Mouse (Mus musculus): ENCODE results near the gene Il20rb.

Il20rb gene

DNA sequence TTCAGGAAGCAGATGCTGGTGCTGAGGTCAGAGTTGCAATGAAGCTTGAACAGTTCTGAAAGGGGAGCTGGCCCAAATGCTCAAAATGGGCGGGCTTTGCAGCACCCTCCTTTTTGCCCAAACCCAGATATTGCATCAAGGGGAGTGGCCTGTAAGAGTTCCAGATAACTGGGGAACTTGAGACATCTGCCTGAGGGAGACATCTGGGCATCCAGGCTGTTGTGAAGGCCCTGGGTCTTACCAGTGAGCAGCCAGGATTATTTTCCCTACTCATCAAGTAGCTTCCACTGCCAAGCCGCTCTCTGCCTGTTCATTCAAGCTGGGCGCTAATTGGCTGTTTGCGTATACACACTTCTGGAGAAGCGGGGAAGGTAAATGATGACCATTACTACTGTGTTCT, at the start of gene Il20rb:
Il20rb (minus strand) TSS at position 358 of the 400 bp plus-strand sequence.
- no peak for DNase-seq (ENCODE audit: low spot score)

DNA sequence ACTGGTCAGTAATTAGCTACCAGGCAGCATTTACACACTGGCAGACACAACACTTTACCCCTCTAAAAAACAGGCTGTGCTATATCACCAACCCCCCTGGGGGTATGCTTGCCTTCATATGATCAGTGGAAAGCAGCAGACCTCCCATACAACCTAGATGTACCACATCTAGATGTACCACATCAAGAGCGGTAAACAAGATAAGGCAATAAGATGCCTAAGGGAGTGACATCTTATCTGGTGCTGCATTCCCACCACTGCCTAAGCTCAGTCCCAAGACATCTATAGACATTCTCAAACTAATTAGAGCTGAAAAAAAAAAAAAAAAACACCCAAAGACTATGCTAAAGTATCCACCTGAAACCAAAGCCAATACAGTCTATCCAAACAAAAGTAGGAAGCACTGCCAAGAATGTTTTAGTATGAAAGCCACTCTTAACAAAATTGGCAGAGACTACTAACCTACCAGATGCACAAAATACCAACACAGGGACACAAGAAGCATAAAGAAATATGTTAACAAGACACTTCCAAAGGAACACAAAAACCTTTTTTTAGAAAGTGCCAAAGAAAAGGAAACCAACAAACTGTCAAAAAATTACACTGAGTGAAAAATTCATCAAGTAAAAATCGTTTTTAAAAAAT, 49.2 kb upstream of the Il20rb start:
- DNase-seq (ENCODE audit: low spot score) = no peak

DNA sequence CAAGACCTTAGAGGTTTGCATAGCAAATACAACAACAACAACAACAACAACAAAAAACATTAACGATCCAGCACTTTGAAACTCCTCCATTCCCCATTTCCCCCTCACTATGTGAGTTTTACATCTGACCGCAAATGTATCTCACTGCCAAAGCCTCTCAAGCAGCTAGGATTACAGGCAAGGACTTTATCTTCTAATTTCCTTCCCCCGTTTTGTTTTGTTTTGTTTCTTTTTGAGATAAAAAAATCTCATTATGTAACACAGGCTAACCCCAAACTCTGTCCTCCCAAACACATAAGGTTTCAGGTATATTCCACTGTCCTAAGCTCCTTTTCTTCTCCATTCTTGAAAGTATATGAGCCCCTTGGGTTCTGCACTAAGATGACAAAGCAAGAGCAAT, 48.1 kb upstream of the Il20rb start:
- DNase-seq (ENCODE audit: low spot score) = no peak

DNA sequence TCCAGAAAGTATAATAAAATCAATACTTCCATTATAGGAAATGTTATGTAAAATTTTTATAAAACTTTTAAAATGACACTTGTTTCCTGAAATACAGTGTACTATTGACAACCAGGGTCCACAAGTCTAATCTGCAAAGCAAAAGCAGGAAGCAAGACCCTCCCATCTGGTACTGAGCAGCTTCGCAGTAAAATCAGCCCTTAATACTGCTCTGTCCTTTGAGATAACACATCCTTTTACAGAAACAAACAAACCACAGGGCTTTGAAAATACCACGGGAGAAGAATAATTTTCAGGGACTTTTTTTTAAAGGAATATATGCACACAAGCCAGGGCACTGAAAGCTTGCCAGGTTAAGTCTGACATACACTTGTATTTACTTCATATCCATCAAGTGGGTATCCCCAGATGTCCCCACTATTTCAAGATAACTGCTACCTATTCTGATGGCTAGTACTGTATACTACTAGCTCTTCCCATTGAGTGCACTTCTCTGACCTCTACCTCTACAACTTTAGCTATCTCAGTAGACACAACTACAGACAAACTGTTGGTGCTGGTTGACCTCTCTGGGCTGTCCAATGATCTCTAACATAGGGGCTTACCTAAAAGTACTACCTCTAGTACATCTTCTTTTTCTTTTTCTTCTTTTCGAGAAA, 46.4 kb upstream of the Il20rb start:
- DNase-seq (ENCODE audit: low spot score) = no peak

DNA sequence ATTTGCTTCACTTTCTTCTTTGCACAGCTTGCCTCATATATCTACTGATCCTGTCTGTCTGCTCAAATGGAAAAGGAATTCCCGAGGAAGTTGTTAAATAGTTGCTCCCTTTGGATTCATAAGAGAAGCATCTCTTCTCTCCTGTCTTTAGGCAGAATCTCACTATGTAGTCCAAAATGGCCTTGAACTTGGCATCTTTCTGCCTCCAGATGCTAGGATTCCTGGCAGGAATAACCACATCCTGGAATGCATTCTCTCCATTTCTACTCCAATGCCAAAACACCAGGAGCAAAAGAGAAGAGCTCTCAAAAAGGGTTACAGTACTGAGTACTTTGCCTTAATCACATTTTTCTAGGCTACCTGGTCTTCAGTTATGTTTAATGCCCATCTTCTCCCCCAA, 44.7 kb upstream of the Il20rb start:
- no peak for DNase-seq (ENCODE audit: low spot score)

DNA sequence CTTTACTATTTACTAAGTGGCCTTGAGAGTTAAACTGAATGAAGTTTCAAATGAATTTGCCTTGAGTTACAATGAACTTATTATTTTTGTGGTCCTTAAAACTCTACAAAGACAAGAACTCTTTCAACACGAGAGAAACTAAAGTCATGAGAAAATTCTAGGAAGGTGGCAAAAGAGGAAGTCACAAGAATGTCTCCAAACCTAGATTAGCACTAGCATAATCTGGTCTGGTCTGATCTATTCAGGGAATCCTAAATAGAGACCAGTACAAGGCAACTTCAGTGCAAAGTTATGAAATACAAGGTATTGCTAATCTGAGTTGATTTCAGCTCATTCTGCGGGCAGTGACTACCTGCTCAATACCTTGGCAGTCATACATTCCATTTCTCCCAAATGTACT, 38.6 kb upstream of the Il20rb start:
- DNase-seq (ENCODE audit: low spot score) = no peak

DNA sequence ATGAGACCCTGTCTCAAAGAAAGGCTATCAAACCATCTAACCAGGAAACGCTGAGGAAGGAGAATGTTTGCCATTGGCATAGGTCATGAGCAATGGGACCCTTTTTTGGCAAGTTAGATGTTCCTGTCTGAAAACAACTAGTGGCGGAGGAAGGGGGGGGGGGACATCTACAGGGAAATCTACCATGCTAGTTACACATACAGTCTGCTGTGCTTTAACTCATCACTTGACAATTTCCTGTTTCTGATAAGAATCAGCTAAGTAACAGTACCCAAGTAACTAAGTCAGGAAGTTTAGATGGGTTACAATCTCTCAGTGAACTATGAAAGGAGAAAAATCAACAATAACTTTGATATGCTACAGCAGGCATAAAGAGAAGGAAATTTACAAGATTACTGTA, 35.4 kb upstream of the Il20rb start:
- no peak for DNase-seq (ENCODE audit: low spot score)

DNA sequence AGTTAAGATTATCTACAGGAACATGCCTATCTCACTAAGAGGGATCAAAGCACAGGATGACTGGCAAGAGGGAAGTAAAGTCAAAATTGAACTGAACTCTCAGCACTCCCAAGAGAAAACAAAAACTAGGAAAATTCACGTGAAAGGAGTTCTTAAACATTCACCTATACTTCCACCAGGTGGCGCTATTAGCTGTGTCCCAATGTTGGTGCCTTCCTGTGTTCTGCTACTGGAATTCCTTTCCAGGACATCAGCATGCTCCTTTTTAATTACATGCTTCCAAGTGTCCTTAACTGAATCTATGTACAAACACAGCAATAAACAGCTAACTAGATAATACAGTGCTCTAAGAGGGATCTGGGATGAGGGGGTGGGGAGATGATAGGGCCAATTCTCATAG, 34.0 kb upstream of the Il20rb start:
- DNase-seq (ENCODE audit: low spot score) = peak; percentile 61

DNA sequence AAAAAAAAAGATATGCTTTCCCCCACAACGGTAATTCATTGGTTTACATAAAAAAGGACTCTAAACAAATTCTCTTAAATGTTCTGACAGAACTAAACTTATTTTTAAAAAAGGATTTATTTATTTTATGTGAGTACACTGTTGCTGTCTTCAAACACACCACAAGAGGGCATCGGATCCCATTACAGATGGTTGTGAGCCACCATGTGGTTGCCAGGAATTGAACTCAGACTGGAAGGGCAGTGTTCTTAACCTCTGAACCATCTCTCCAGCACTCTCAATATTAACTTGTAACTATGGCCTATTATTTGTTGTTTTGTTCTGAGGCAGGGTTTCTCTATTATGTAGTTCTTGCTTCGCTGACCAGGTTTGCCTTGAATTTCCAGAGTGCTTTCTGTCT, 33.4 kb upstream of the Il20rb start:
- no peak for DNase-seq (ENCODE audit: low spot score)

DNA sequence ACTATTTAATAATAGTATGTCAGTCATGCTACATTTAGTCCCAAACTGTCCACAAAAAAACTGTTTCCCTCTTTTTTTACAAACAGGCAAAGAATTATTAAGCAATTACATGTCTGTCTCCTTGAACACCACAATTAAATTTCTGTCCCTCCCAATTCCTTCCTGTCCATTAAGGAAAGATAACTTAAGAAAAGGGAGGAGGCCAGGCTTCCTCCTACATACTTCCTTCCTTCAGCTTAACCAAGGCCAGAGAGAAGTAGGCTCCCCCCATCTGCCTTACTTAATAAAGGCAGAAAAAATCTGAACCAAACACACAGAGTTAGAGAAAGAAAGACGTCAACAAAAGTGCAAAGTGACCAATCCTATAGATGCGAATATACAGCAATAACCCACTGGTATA, 21.0 kb upstream of the Il20rb start:
- no peak for DNase-seq (ENCODE audit: low spot score)

DNA sequence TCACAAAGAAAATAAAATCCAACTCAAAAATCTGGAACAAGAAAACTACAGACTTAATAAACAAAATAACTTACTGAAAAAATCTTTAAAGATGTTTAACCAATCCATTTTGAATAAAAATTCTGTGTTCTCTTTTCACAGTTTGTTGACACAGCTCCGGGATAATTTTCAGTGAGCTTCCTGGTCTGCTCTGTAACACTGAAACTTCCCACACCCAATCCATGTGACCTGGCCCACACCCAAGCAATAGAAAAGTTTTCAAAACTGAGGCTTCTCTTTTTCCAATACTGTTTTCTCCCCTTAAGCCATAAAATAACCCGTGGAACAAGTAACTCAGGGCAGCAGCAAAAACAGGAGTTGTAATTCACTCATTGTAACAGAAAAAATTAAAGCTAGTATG, 20.1 kb upstream of the Il20rb start:
- peak; percentile 50 for DNase-seq (ENCODE audit: low spot score)

DNA sequence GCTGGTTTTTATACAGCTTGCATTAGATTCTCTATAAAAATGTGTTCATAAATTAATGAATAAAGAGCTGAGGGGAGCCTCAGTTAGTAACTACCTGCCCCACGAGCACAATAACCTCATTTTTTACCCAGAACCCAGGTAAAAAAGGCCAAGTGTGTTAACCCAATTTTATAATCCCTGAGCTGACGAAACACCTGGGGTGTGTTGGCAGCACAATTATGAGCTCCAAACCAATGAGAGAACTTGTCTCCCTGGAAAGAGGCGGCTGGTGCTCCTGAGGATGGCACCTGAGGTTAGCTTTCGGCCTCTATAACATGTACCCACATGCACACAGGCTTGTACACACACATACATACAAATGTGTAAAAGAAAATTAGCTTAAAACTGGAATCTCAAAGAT, 18.9 kb upstream of the Il20rb start:
- no peak for DNase-seq (ENCODE audit: low spot score)

DNA sequence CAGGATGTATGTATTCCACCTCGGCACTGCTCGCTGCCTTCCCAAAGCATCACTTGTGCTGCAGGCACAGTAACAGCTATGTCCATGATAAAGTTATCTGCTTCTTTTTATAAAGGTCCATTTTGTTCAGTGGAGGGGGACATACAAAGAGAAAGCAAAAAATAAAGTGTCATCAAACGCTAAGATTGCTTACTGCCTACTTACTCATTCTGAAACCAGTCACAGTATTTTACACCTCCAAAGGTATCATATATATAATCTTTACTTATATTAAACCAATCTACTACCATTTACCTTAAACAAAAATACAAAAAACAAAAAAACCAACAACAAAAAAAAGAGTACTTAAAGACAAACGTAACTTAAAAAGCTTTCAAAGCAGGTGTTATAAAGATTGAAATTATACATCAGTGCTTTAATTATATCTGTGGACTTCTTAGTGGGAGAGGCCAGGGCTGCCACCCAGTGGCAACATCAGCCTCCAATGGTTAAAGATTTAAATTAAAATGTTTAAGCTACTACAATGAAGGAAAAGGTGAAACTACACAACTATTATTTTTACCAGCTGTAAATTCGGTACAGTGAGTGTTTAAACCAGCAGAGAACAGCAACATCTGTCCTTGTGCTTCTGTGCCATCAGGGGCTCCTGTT, 7.1 kb upstream of the Il20rb start:
- DNase-seq (ENCODE audit: low spot score) = no peak

DNA sequence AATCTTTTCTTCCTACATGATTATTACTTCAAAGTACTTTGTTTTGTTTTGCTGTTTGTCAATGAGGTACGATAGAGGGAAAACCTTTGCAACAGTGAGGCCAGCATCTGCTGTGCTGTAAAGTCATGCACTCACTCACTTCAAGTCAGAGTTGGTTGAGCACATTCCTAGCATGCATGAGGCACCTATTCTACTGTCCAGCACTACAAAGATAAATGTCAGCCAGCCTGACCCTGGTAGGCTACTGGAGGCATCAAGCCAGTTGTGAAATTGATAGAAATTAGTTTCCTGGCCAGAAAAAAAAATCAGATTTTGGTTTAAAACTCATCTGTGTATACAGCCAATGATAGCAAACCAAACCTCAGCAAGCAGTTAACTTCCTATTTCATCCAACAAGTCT, 4.8 kb upstream of the Il20rb start:
- no peak for DNase-seq (ENCODE audit: low spot score)

DNA sequence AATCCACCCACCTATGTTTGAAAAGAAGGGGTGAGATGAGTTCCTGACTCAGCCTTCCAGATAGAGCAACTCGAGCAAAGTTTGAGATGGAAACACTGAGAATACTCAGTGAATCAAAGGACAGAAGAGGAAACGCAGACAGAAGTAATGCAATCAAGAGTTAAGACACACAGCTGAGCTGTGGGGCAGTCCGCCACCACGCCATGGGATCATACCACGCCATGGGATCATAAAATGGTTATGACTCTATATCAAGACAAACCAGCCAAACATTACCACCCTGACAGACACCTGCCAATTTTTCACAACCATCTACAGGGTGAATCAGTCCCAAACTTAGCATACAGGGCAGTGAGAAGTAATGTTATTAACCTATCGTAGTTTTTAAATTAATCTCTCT, 2.4 kb upstream of the Il20rb start:
- DNase-seq (ENCODE audit: low spot score) = no peak

DNA sequence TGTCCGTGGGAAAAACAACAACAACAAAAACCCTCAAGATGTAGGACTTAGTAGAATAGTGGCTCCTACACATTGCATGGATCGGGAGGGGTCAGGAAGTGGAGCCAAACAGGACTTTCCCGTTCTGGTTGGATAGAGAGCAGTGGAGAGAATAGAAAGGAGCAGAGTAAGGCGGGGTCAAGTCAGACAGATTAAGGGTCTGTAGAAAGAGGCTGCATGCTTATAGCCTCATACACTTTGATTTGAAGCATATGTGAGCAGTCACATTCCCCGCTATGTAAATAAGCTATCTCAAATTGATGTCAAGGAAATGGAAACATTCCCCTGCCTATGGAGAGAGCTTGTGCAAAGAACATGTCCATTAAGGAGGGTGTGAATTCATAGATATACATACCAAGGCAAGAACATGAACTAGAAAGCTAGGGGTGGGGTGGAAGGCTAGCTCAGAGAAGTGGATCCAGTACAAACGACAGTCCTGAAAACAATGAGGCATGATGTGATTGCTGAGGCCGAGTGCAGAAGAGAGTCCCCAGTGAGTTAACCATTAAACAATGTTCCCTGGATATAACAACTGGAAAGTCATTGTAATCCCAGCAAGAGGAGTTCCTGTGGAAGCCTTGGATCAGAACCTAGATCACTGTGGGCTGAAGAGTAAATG, 1.6 kb upstream of the Il20rb start:
- DNase-seq (ENCODE audit: low spot score) = no peak

DNA sequence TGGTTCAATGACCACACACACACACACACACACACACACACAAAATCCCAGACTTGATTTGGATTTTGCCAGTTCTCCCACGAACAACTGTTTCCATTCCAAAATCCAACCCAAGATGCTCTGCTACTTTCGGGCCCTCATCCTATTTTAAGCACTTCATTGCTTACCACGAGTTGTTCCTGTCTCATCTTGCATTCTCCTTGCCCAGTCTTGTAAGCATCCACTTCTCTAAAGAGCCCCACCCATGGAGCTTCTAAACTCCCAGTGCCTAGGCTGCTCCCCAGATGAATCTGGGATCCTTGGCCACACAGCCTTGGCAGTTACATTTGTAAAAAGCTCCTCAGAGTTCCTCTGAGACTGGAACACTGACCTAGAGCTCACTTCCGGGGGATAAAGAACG, 3.3 kb downstream of the Il20rb start:
- DNase-seq (ENCODE audit: low spot score) = no peak

DNA sequence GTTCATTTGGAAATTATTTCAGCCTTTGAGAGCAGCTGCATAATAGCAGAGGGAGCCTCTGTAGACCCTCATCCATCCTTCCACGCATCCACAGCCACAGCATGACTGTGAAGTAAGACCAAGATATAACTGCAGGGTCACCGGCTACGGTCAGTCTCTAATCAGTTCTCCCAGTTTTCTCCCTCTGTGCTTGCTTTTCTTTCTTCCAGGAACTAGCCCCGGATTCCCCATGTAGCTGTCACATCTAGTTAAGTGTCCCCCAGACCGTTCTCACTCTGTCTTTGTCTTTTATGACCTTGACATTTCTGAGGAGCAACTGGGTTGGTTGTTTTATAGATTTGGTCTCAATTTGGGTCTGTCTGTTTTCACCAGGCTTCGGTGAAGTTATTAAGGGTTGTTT, 5.0 kb downstream of the Il20rb start:
- DNase-seq (ENCODE audit: low spot score) = no peak

DNA sequence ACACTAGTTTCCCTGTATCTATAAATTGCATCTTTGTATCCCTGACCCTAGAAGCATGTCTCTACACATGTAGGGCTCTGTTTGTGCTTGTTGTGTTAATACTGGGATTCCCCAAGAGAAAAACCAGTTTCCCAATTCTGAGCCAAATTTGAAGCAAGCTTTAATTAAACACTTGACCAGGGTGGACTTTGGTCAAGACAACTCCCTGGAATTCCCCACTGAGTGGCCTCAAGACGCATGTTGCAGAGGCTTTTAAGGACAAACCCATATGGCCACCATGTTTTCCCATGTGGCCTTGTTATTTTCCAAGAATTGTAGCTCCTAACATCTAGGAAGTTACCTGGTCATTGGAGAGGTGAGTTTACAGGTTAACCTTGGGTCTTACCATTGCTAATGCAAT, 12.5 kb downstream of the Il20rb start:
- no peak for DNase-seq (ENCODE audit: low spot score)

DNA sequence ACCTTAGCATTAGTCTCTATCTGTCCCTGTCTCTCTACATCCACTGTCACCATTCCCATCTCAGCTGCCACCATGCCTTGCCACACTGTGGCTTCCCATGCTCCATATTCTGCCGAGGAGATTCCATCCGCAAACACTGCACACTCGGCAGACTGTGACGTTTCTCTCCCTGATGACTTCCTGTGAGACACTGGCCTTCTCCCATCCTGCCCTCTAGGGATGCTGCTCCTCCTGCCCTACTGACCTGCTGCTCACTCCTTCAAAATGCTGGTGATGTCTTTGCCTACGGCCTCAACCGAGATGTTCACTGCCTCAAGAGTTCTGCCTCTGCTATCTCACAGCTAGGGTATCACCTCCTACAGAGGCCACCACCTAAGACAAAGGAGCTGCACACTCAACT, 13.2 kb downstream of the Il20rb start:
- DNase-seq (ENCODE audit: low spot score) = no peak

DNA sequence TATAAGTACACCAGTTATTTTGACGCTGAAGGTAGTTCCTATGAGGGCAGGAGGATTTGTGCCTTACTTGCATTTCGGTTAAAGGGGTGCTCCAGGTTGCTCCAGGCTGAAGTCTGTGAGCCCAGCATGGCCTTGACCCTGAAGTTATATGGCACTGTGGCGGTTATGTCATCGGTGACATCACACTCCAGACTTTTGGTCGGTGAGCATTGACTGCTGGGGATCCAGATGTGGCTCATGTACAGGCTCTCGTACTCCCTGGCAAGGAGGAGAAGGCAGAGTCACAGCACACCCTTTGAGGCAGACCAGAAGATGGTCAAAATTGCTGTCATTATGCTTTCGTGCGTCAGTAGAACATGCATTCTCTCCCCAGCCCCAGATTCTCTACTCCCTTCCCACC, 13.7 kb downstream of the Il20rb start:
- no peak for DNase-seq (ENCODE audit: low spot score)

DNA sequence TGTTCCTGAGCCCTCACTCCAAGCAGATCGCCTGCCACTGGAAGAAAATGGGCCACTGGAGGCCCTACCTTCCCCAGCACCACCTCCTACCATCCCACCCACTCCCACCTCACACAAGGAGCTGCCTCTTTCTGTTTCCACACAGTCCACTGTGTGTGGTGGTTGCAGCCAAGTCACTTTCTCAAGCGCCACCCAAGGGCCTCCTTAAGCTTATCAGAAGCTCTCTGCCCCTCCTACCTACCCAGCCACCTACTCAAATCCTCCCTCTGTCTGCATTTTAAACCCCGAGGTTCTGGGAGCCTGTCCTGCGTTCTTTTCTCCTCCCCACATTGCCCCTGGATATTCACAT, 15.0 kb downstream of the Il20rb start:
- no peak for DNase-seq (ENCODE audit: low spot score)

DNA sequence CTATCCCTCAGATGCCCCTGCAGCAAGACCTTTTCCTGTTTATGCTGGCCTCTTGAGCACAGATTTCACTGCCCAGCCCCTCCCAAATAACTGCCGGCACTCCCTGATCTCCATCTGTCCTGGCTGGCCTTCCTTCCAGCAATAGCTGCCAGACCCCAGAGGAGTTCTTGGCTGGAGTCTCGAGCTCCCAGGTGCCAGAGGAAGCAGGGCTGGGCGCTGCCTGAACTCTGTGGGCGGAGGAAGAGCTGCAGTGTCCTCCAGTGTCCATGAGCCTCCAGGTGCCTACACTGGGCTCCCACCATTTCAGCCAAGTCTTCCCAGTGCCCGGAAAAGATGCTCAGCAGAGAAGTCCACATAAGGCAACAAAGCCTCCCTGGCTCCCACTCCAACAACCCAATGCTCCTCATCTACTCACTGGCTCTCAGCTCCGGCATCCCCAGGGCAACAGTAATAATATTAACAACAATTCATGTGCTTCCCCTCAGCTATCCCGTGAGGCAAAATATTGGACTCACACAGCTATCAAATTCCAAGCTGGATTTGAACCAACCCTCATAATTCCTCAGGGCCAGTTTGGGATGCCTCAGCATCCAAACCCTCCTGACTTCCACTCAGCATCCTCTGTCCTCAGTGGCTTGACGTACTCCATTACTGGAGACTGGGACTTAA, 15.5 kb downstream of the Il20rb start:
- DNase-seq (ENCODE audit: low spot score) = peak; percentile 56
